ENCODE assay signal across 13 mouse cellular contexts in the genomic region with DNA sequence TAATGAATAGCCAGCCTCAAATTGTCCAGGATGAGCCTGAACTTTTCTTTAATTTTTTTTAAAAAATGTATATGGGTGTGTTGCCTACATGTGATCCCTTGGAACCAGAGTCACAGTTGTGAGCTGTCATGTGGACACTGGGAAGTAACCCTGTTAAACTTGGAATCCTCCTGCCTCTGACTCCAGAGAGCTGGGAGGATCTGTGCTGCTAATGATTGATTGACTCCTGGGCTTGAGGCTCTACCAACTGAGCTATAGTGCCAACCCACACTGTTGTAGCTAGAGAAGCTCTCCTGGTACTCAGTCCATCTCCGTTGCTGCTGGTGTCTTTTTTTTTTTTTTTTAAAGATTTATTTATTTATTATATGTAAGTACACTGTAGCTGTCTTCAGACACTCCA.
"Had no signal": no experiment of that assay in that cellular context is flagged by ENCODE, and none has a peak within 500 bp of the region (broad histone marks: within the 10 kb centered on the region; RNA-seq: fewer than 3 reads in every experiment).

No protein-coding gene starts in this region.

- H3K9me3 ChIP-seq: limb, embryonic 12.5 days; limb, embryonic 15.5 days had no signal

- H3K27ac ChIP-seq: hindbrain, postnatal 0 days; limb, embryonic 12.5 days; limb, embryonic 15.5 days; liver, embryonic 14.5 days; stomach, postnatal 0 days had no signal

- ATAC-seq: hindbrain, postnatal 0 days; inflammation-experienced regulatory T-cells, adult 6 months had no signal

- H3K4me2 ChIP-seq: limb, embryonic 12.5 days; limb, embryonic 15.5 days; midbrain, embryonic 11.5 days had no signal

- H3K4me3 ChIP-seq: limb, embryonic 12.5 days; limb, embryonic 15.5 days had no signal

- H3K9ac ChIP-seq: limb, embryonic 12.5 days; limb, embryonic 15.5 days; liver, embryonic 14.5 days had no signal

- H3K27me3 ChIP-seq: limb, embryonic 15.5 days had no signal

- DNase-seq: left cerebral cortex, postnatal 4 days; lung, adult 2 months; lung, postnatal 14 days; lung, postnatal 4 days; midbrain, embryonic 14.5 days; thymus, postnatal 25 days had no signal

- H3K36me3 ChIP-seq: limb, embryonic 12.5 days; limb, embryonic 15.5 days had no signal
